Mouse (Mus musculus) ES-E14 (cell line): Measurements from ENCODE around the gene Ptprm. TPM values are rescaled to one million over a fixed set of nuclear protein-coding genes. Genes with fewer than 3 reads are reported as not detected.

Experiments
- DNase-seq: peaks from one replicate; pipeline ENCODE4 v3.0.0-alpha.2; 2013; ENCODE audit warnings: low read depth, low spot score
- H3K27ac ChIP-seq: 2 replicates; pipeline ENCODE4 v1.5.1; 2012; ENCODE audit warnings: low read depth, mild to moderate bottlenecking, low read length, moderate library complexity, mixed read lengths; ENCODE audit not compliant: poor library complexity, insufficient read depth, severe bottlenecking
- H3K36me3 ChIP-seq: 2 replicates; pipeline ENCODE4 v1.6.1; 2012; ENCODE audit warnings: mild to moderate bottlenecking, low read length, moderate library complexity, mixed read lengths; ENCODE audit not compliant: control insufficient read depth, poor library complexity, insufficient read depth, severe bottlenecking
- H3K4me1 ChIP-seq, 2 experiments: fragments of 150-350 bp in 1 of 2; sonication (generic) in 1 of 2; 2 replicates each; pipeline ENCODE4 v1.6.1; 2012; ENCODE audit warnings: low read length in 2 of 2, mild to moderate bottlenecking in 1 of 2, mixed read lengths in 1 of 2; ENCODE audit not compliant: control insufficient read depth in 2 of 2, insufficient read depth in 2 of 2, poor library complexity in 1 of 2
- H3K4me3 ChIP-seq, 2 experiments: fragments of 150-350 bp in 1 of 2; sonication (generic) in 1 of 2; 2 replicates each; pipeline ENCODE4 v1.5.1; 2012; ENCODE audit warnings: low read length in 2 of 2, low read depth in 1 of 2, mild to moderate bottlenecking in 1 of 2, mixed read lengths in 1 of 2; ENCODE audit not compliant: insufficient read depth in 1 of 2, poor library complexity in 1 of 2, severe bottlenecking in 1 of 2
- H3K9ac ChIP-seq: 2 replicates; pipeline ENCODE4 v1.6.1; 2012; ENCODE audit warnings: low read depth, mild to moderate bottlenecking, low read length, mixed read lengths; ENCODE audit not compliant: poor library complexity, insufficient read depth, severe bottlenecking
- H3K9me3 ChIP-seq: fragments of 150-350 bp; sonication (generic); 2 replicates; pipeline ENCODE4 v1.6.1; 2012; ENCODE audit warnings: low read depth, mild to moderate bottlenecking, low read length; ENCODE audit not compliant: control insufficient read depth, insufficient read depth
- CHD2 ChIP-seq: IDR thresholded peaks from 2 replicates; pipeline ENCODE4 v1.6.1; 2014; ENCODE audit warnings: mild to moderate bottlenecking, low read depth, low read length, inconsistent platforms
- HCFC1 ChIP-seq: IDR thresholded peaks from 2 replicates; pipeline ENCODE4 v1.6.1; 2012; ENCODE audit warnings: low read length, inconsistent platforms, borderline replicate concordance; ENCODE audit not compliant: insufficient read depth
- MAFK ChIP-seq: IDR thresholded peaks from 2 replicates; pipeline ENCODE4 v1.6.1; 2014; ENCODE audit warnings: mild to moderate bottlenecking, low read depth, low read length, inconsistent platforms; ENCODE audit not compliant: insufficient read depth
- ZC3H11A ChIP-seq: IDR thresholded peaks from 2 replicates; pipeline ENCODE4 v1.6.1; 2012; ENCODE audit warnings: low read depth, mild to moderate bottlenecking, inconsistent platforms, low read length, borderline replicate concordance
- ZNF384 ChIP-seq: IDR thresholded peaks from 2 replicates; pipeline ENCODE4 v1.6.1; 2012; ENCODE audit warnings: low read depth, low read length, inconsistent platforms
- in situ Hi-C, 2 experiments: fragments of 600-800 bp; cut with MboI; formaldehyde crosslinking; loops; one replicate each; pipeline ENCODE4 v1.15.1; 2025; ENCODE audit warnings: low sequenced_read_pairs in 2 of 2, inconsistent platforms in 1 of 2; ENCODE audit not compliant: unreplicated experiment in 2 of 2
- total RNA-seq: library from RNA; depleted of rRNA; stranded (reverse); fragments of 300-350 nt; gene quantifications from 2 replicates; pipeline ENCODE4 v1.2.3, GENCODE M21; 2012

Ptprm gene
- total RNA-seq, 1 experiment = 2.9 TPM

GRCm38 (mm10) chr17:66809786-66810185 lies 544.5 kb downstream of the Ptprm start:
- no peak for DNase-seq
- in situ Hi-C loops = no loop called here
- Histone ChIP-seq H3K4me1 (no peaks in the 10 kb centered on the region), H3K27ac (no peak overlapping the region), H3K9ac (no peak overlapping the region), H3K4me3 (no peak overlapping the region), H3K36me3 (no peaks in the 10 kb centered on the region), H3K9me3 (no peaks in the 10 kb centered on the region)
- TF ChIP-seq HCFC1 = no peak
- TF ChIP-seq ZC3H11A = no peak
- no peak for TF ChIP-seq MAFK
- no peak for TF ChIP-seq CHD2
- no peak for TF ChIP-seq ZNF384

- Histone ChIP-seq H3K27ac (no peak overlapping the region), H3K9ac (no peak overlapping the region), H3K4me3 (no peak overlapping the region), H3K4me1 (no peaks in the 10 kb centered on the region), H3K9me3 (no peaks in the 10 kb centered on the region), H3K36me3 (no peaks in the 10 kb centered on the region)
- no peak for DNase-seq
- TF ChIP-seq ZC3H11A (no peak), CHD2 (no peak), MAFK (no peak), HCFC1 (no peak), ZNF384 (no peak)
- in situ Hi-C loops = no loop called here
Observed at GRCm38 (mm10) chr17:66808186-66808585, 546.1 kb downstream of the Ptprm start.

GRCm38 (mm10) chr17:66801831-66802687 lies 552.2 kb downstream of the Ptprm start:
- no peaks in the 10 kb centered on the region for H3K9me3 ChIP-seq
- H3K4me1 ChIP-seq = no peaks in the 10 kb centered on the region
- TF ChIP-seq ZNF384 (no peak), MAFK (no peak), HCFC1 (no peak), ZC3H11A (no peak), CHD2 (no peak)
- peak; percentile 11 for DNase-seq
- in situ Hi-C loops = no loop called here
- H3K4me3 ChIP-seq = no peak overlapping the region
- no peak overlapping the region for H3K9ac ChIP-seq
- no peak overlapping the region for H3K27ac ChIP-seq
- no peaks in the 10 kb centered on the region for H3K36me3 ChIP-seq

GRCm38 (mm10) chr17:66800231-66800630 lies 554.0 kb downstream of the Ptprm start:
- no peaks in the 10 kb centered on the region for H3K4me1 ChIP-seq
- in situ Hi-C loops = no loop called here
- no peak for TF ChIP-seq HCFC1
- no peak for TF ChIP-seq ZC3H11A
- no peak for TF ChIP-seq ZNF384
- no peak for TF ChIP-seq MAFK
- TF ChIP-seq CHD2 = no peak
- H3K9me3 ChIP-seq = no peaks in the 10 kb centered on the region
- no peaks in the 10 kb centered on the region for H3K36me3 ChIP-seq
- H3K4me3 ChIP-seq = no peak overlapping the region
- H3K27ac ChIP-seq = no peak overlapping the region
- H3K9ac ChIP-seq = no peak overlapping the region
- no peak for DNase-seq

- Histone ChIP-seq H3K9me3 (no peaks in the 10 kb centered on the region), H3K27ac (no peak overlapping the region), H3K4me3 (no peak overlapping the region), H3K9ac (no peak overlapping the region), H3K36me3 (no peaks in the 10 kb centered on the region), H3K4me1 (no peaks in the 10 kb centered on the region)
- no peak for DNase-seq
- in situ Hi-C loops = no loop called here
- TF ChIP-seq HCFC1 = no peak
- TF ChIP-seq ZC3H11A = no peak
- no peak for TF ChIP-seq CHD2
- TF ChIP-seq ZNF384 = no peak
- no peak for TF ChIP-seq MAFK
Observed at GRCm38 (mm10) chr17:66786166-66786565, 568.1 kb downstream of the Ptprm start.
